Mouse (Mus musculus) liver, adult (tissue): ENCODE data around the gene Ceacam10.
"Not testable (repeated sequence)": the region's sequence is repeated elsewhere in the genome, so short reads cannot be mapped to it uniquely, and the experiment has no call there.

Source experiments
- GATA4 ChIP-seq: IDR thresholded peaks from 2 replicates; pipeline ENCODE4 v1.6.1; 2014; ENCODE audit warnings: mild to moderate bottlenecking, low read length; ENCODE audit not compliant: insufficient replicate concordance

The Ceacam10 gene

GRCm38 (mm10) chr7:24776918-24777317, at the start of gene Ceacam10:
Ceacam10 (plus strand) TSS chr7:24777206.
- TF ChIP-seq GATA4 = not testable (repeated sequence)

- TF ChIP-seq GATA4 = no peak
Observed at GRCm38 (mm10) chr7:24735970-24736670, 40.9 kb upstream of the Ceacam10 start.

- TF ChIP-seq GATA4 = no peak
Observed at GRCm38 (mm10) chr7:24750695-24751094, 26.3 kb upstream of the Ceacam10 start.

- TF ChIP-seq GATA4 = no peak
Observed at GRCm38 (mm10) chr7:24751610-24752009, 25.4 kb upstream of the Ceacam10 start.

- no peak for TF ChIP-seq GATA4
Observed at GRCm38 (mm10) chr7:24753476-24753875, 23.5 kb upstream of the Ceacam10 start.

- TF ChIP-seq GATA4 = no peak
Observed at GRCm38 (mm10) chr7:24758520-24758919, 18.5 kb upstream of the Ceacam10 start.

- no peak for TF ChIP-seq GATA4
Observed at GRCm38 (mm10) chr7:24760211-24760610, 16.8 kb upstream of the Ceacam10 start, which contains the start of gene Cd177. Cd177 (minus strand) TSS chr7:24760311.

- TF ChIP-seq GATA4 = no peak
Observed at GRCm38 (mm10) chr7:24761161-24761560, 15.8 kb upstream of the Ceacam10 start.

GRCm38 (mm10) chr7:24762574-24762973, 14.4 kb upstream of the Ceacam10 start:
- no peak for TF ChIP-seq GATA4

- no peak for TF ChIP-seq GATA4
Observed at GRCm38 (mm10) chr7:24771361-24771760, 5.6 kb upstream of the Ceacam10 start.

- TF ChIP-seq GATA4 = no peak
Observed at GRCm38 (mm10) chr7:24773942-24774535, 3.0 kb upstream of the Ceacam10 start.

- no peak for TF ChIP-seq GATA4
Observed at GRCm38 (mm10) chr7:24776145-24776544, 861 bp upstream of the Ceacam10 start.

- no peak for TF ChIP-seq GATA4
Observed at GRCm38 (mm10) chr7:24797918-24798317, 20.9 kb downstream of the Ceacam10 start.

GRCm38 (mm10) chr7:24802149-24802767, 25.3 kb downstream of the Ceacam10 start:
- TF ChIP-seq GATA4 = no peak

GRCm38 (mm10) chr7:24804826-24805225, 27.8 kb downstream of the Ceacam10 start:
- no peak for TF ChIP-seq GATA4

- no peak for TF ChIP-seq GATA4
Observed at GRCm38 (mm10) chr7:24809041-24809440, 32.0 kb downstream of the Ceacam10 start.
